Comparison of ENCODE assay signal across 7 mouse cellular contexts in genomic region chr1:64118285-64119170, GRCm38 (mm10). TPM values are rescaled to one million over a fixed set of nuclear protein-coding genes. Genes with fewer than 3 reads are reported as not detected.
DNase-seq lines count a peak whose midpoint lies in the region; ATAC-seq and TF ChIP-seq lines count a peak whose summit lies in the region.

No protein-coding gene starts in this region.

- peaks cover 7% of the 10 kb centered on the region; the same call in 1 of the 2 replicates for H3K4me1 ChIP-seq in forebrain, embryonic 11.5 days (replicated peaks; ENCODE audit: control insufficient read depth, insufficient read depth, low read length)
- peaks cover 39% of the 10 kb centered on the region for H3K4me1 ChIP-seq in hindbrain, embryonic 16.5 days (ENCODE audit: control insufficient read depth, insufficient read depth, low read depth, low read length)
- H3K4me1 ChIP-seq in liver, embryonic 13.5 days (replicated peaks): peaks cover 34% of the 10 kb centered on the region
- H3K4me1 ChIP-seq in small intestine, adult 2 months (ENCODE audit: control insufficient read depth, insufficient read depth, insufficient read length, low read length): peaks cover 2% of the 10 kb centered on the region; the same call in 1 of the 2 replicates

- H3K9me3 ChIP-seq in forebrain, embryonic 11.5 days (ENCODE audit: control insufficient read depth, low read length): no peaks in the 10 kb centered on the region
- no peaks in the 10 kb centered on the region for H3K9me3 ChIP-seq in hindbrain, embryonic 16.5 days (ENCODE audit: control insufficient read depth, low read length)
- H3K9me3 ChIP-seq in liver, embryonic 13.5 days (replicated peaks): no peaks in the 10 kb centered on the region

- H3K27ac ChIP-seq in forebrain, embryonic 11.5 days (ENCODE audit: low read depth, low read length): peak overlapping the region; percentile 71; the same call in 1 of the 2 replicates
- peak overlapping the region; percentile 100 for H3K27ac ChIP-seq in hindbrain, embryonic 16.5 days (ENCODE audit: low read depth, low read length)
- H3K27ac ChIP-seq in liver, embryonic 13.5 days: peak overlapping the region; percentile 72
- H3K27ac ChIP-seq in small intestine, adult 2 months (ENCODE audit: insufficient read depth, low read depth, low read length): peak overlapping the region; percentile 66

- H3K4me2 ChIP-seq in forebrain, embryonic 11.5 days (ENCODE audit: low read depth, low read length, severe bottlenecking): peak overlapping the region; percentile 79
- H3K4me2 ChIP-seq in hindbrain, embryonic 16.5 days (ENCODE audit: low read length): peak overlapping the region; percentile 77
- peak overlapping the region; percentile 94 for H3K4me2 ChIP-seq in liver, embryonic 13.5 days

- WGBS in forebrain, embryonic 11.5 days: 50% methylated on average over 6 of the region's 6 CpGs
- 16% methylated on average over 6 of the region's 6 CpGs for WGBS in hindbrain, embryonic 16.5 days
- WGBS in liver, embryonic 13.5 days (ENCODE audit: insufficient replicate concordance): 18% methylated on average over 6 of the region's 6 CpGs
- 55% methylated on average over 6 of the region's 6 CpGs for WGBS in small intestine, adult 2 months

- H3K36me3 ChIP-seq in forebrain, embryonic 11.5 days (ENCODE audit: control insufficient read depth, insufficient read depth, low read length): no peaks in the 10 kb centered on the region
- H3K36me3 ChIP-seq in hindbrain, embryonic 16.5 days (ENCODE audit: control insufficient read depth, insufficient read depth, low read length): no peaks in the 10 kb centered on the region
- H3K36me3 ChIP-seq in liver, embryonic 13.5 days: no peaks in the 10 kb centered on the region
- no peaks in the 10 kb centered on the region for H3K36me3 ChIP-seq in small intestine, adult 2 months (ENCODE audit: control insufficient read depth, insufficient read depth, low read length)

- no peak for TF ChIP-seq CTCF in small intestine, adult 2 months (IDR thresholded peaks at IDR 0.05; ENCODE audit: extremely low read depth, insufficient read length, insufficient replicate concordance, low read depth, low read length)

- no peak for ATAC-seq in forebrain, embryonic 11.5 days (replicated peaks; ENCODE audit: low FRiP score)
- ATAC-seq in hindbrain, embryonic 16.5 days: no peak
- no peak for ATAC-seq in liver, embryonic 13.5 days (ENCODE audit: low read depth)

- no peak for TF ChIP-seq POLR2A in small intestine, adult 2 months (IDR thresholded peaks at IDR 0.05; ENCODE audit: low read depth, low read length)

- H3K27me3 ChIP-seq in forebrain, embryonic 11.5 days (ENCODE audit: control insufficient read depth, insufficient read depth, low read length): no peaks in the 10 kb centered on the region
- H3K27me3 ChIP-seq in hindbrain, embryonic 16.5 days (replicated peaks; ENCODE audit: control insufficient read depth, insufficient read depth, low read length): no peaks in the 10 kb centered on the region
- H3K27me3 ChIP-seq in liver, embryonic 13.5 days: peaks cover 17% of the 10 kb centered on the region
- H3K27me3 ChIP-seq in small intestine, adult 2 months (ENCODE audit: control insufficient read depth, insufficient read depth, low read length): no peaks in the 10 kb centered on the region

- peak overlapping the region; percentile 99 for H3K9ac ChIP-seq in forebrain, embryonic 11.5 days (ENCODE audit: low read length)
- H3K9ac ChIP-seq in hindbrain, embryonic 16.5 days (ENCODE audit: low read depth, low read length): peak overlapping the region; percentile 83
- peak overlapping the region; percentile 68 for H3K9ac ChIP-seq in liver, embryonic 13.5 days

- DNase-seq in urinary bladder, postnatal 14 days (ENCODE audit: low spot score): peak; percentile 69
- DNase-seq in urinary bladder, postnatal 10 days (ENCODE audit: low spot score): no peak
- DNase-seq in forebrain, embryonic 11.5 days (ENCODE audit: low spot score): no peak
- no peak for DNase-seq in liver, embryonic 13.5 days
- no peak for DNase-seq in spleen, postnatal 10 days (ENCODE audit: low spot score in 2 of 2)

- H3K4me3 ChIP-seq in forebrain, embryonic 11.5 days (ENCODE audit: low read depth, low read length): peak overlapping the region; percentile 70
- H3K4me3 ChIP-seq in hindbrain, embryonic 16.5 days (ENCODE audit: low read length): peak overlapping the region; percentile 71
- peak overlapping the region; percentile 77 for H3K4me3 ChIP-seq in liver, embryonic 13.5 days (replicated peaks)
- no peak overlapping the region for H3K4me3 ChIP-seq in small intestine, adult 2 months (ENCODE audit: low read depth, low read length)

RNA-seq across cellular contexts. Expression of gene Klf7, which starts 3.6 kb away (rescaled TPM):
- polyA plus RNA-seq in forebrain, embryonic 11.5 days (2014; fragmentation: Nextera tagmentation; extraction: Ambion mirVana): 24.8 and 25.3 TPM in 2 replicates
- 118 and 127 TPM in 2 replicates for polyA plus RNA-seq in hindbrain, embryonic 16.5 days (2015; fragmentation: Nextera tagmentation; extraction: Ambion mirVana)
- polyA plus RNA-seq in liver, embryonic 13.5 days (2015; fragmentation: Nextera tagmentation; extraction: Ambion mirVana): 5.6 and 7.3 TPM in 2 replicates
- 4.0 and 4.1 TPM in 2 replicates for polyA plus RNA-seq in small intestine, adult 2 months (2012; rRNA removed)
